Mouse (Mus musculus) liver, postnatal 0 days (tissue): Measurements from ENCODE around the gene Gm12166.

Experiments
- CTCF ChIP-seq: sonication (generic); IDR thresholded peaks from 2 replicates; pipeline ENCODE4 v1.5.1; 2016; ENCODE audit warnings: antibody characterized with exemption, low read depth
- EP300 ChIP-seq: IDR thresholded peaks from 2 replicates; pipeline ENCODE4 v1.6.1; 2016; ENCODE audit warnings: antibody characterized with exemption, low read depth, mild to moderate bottlenecking

DNA sequence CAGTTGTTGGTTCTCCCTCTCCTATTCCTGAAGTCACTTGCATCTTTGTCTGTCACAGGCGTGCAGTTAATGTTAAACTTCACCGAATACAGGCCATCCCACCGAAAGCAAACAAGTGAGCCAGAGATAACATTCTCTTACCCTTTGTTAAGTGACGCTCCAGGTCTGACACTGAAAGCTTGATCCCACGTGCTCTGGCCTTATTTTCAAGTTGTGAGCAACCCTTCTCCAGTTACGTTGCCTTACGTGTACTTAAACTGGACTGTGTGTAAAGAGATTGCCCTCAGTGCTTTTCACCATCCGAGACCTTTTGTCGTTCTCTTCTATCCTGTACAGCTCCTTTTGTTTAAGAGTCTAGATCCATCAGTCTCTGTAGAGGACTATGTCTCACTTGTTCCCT is 5.9 kb upstream of the Gm12166 start:
- TF ChIP-seq CTCF (no peak), EP300 (no peak)
